Mouse (Mus musculus) cerebellum, postnatal 14 days (tissue): ENCODE results near the gene Trpv2.

ENCODE experiments used
- DNase-seq, 2 experiments: peaks; one replicate each; pipeline ENCODE4 v3.0.0; 2021; ENCODE audit warnings: mixed read lengths in 2 of 2

Gene Trpv2

GRCm38 (mm10) chr11:62573959-62574702 is at the start of gene Trpv2:
TSS of gene Trpv2 (plus strand) at chr11:62574486.
- no peak for DNase-seq

DNA sequence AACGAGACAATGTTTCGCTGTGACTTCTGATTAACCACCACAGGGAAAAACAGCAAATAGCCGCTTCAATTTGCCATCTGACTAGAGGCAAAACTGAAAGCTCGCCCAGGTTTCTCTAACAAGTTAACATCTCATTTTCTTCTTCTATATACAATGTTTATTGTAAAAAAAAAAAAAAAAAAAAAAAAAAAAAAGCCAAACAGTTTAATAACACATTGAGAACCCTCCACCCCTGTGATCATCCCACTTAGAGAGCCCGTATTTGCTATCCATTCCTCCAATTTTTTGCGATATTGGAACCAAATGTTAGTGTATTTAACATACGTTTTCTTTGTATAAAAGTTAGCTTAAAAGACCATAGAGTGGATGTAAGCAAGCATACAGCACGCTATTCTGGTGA is 37.2 kb upstream of the Trpv2 start:
- DNase-seq, result no peak

- no peak for DNase-seq
Measured at GRCm38 (mm10) chr11:62537590-62537989, 36.7 kb upstream of the Trpv2 start.

DNA sequence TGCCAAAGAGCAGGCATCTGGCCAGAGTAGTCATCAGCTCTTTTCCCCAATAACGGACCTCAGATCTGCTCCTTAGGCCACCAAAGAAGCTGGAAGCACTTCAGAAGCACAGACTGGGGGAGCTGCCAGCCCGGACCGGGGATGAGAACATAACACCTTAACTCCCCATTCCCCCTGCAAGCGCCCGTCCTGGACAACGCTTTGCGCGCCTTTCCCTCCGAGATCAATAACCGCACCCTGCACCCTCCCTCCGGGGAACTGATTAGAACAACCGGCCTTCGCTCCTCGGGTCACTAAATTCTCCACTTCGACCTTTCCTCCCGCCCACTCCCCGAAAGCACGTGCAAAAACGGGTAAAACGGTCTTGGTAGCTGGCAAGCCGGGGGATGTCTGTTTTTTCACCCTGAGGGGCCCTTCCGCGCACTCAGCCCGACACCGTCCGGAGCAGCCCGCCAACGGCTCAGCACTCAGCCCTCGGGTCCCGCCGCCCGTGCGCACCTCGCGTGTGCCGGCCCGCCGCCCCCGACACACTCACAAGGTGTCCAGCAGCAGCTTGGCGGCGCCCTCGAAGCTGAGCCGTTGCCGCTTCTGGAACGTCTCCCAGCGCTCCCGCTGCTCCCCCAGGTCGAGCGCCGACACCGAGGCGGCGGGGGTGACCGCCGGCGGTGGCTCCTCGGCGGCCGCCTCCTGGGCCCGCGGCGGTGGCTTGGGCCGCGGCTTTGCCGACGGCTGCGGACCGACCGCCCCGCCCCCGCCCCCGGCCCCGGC is 35.8 kb upstream of the Trpv2 start:
- DNase-seq, result peak; percentile 65 to 71

DNA sequence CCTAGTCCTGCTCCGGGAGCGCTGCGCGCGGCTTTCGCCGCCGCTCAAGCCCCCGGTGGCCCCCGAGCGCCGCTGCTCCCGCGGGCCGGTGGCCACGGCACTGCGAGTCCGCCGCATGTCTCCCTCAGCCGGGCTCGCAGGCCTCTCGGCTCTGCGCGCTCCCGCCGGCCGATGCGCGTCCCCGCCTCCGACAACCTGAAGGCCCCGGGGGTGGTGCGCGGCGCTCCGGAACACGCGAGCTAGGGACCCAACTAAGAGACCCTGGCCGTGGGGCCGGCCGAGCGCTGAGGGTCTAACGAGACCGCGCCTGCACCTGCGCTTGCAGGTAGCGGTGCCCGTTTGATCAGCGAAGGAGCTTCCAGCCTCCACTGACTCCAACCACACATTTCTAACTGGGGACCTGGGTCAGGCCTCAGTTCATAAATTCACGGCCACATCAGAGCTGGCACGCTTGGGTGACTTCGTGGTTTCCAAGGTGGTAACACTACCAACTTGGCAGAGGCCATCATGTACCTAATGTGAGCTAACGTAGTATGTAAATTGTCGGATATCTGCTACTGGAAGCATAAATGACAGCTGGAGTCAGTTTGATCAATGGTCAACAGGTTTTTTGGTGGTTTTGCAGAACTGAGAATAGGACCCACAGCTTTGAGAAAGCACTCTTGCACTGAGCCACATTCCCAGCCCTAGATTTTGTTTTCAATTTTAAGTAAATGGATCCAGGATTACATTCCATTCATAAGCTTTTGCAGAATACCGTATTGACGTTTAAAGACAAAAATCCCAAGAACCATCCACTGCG is 35.0 kb upstream of the Trpv2 start, which contains the start of gene Cenpv:
TSS of gene Cenpv (minus strand) at position 173 of the 802 bp plus-strand sequence.
- DNase-seq, result peak; percentile 89

DNA sequence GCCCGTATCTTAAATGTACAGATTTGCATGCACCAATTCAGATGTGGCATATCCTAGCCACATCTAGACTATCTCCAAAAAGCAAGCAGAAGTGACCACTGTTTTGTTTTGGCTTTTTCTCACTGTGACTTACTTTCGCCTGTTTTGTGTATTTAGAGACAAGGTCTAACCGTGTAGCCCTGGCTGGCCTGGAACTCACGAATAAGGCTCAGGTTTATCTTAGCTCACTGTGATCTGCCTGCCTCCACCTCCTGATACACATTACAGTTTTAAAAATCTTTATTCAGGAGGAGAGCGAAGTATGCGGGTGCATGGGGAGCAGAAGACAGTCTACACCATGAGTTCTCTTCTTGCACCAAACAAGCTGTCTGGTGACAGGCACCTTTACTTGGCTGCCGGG is 34.1 kb upstream of the Trpv2 start:
- no peak for DNase-seq

DNA sequence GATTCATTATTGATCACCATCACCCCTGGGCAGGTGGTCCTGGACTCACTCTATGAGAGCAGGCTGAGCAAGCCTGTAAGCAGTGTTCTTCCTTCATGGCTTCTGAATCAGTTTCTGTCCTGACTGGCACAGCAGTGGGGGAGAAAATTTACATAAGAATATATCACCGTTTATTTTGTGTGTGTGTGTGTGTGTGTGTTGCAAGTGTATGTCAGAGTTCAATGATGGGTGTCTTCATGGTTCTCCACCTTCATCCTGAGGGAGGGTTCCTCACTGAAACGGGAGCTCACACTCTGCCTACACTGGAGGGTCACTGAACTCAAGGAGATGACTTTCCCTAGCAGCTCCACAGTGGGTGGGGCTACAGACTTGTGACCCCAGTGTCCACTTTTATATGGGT is 33.3 kb upstream of the Trpv2 start:
- no peak for DNase-seq

DNA sequence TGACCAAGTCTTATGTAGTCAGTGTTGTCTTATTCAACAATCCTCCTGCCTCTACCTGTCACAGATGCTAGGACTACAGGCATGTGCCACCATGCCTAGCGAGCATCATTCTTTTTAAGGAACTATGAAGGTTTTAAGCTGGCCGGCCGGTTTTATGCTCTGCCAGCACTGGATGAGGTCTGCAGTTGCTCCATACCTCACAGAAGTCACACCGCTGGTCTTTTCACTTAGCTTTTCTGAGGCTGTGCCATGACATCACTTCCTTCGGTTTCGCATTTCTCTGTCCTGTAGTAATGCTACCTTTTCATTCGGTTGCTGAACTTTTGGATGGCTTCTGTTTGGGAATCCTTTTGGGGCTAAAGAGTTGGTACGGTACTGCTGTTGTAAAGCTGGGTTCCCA is 32.7 kb upstream of the Trpv2 start:
- no peak for DNase-seq

DNA sequence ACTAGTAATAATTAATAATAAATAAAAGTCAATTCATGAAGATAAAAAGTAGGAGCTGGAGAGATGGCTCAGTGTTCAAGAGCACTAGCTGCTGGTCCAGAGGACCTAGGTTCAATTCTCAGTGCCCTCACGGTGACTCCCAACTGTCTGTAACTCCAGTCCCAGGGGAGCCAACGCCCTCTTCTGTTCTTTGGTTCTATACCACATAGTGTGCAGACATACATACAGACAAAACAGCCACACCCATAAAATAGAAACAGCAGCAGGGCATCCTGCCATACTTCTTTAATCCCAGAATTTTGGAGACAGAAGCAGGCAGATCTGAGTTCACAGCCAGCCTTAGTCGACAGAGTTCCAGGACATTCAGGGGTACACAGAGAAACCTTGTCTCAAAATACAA is 30.3 kb upstream of the Trpv2 start:
- DNase-seq, result no peak

GRCm38 (mm10) chr11:62549782-62550181 is 24.5 kb upstream of the Trpv2 start:
- peak; percentile 84 to 89 for DNase-seq

- DNase-seq, result peak; percentile 59 to 63
Measured at GRCm38 (mm10) chr11:62550227-62550685, 24.0 kb upstream of the Trpv2 start.

GRCm38 (mm10) chr11:62550727-62551225 is 23.5 kb upstream of the Trpv2 start, which contains the start of gene Ubb:
TSS of gene Ubb (plus strand) at chr11:62551171.
- DNase-seq, result peak; percentile 99 to 100

GRCm38 (mm10) chr11:62551226-62552119 is 22.8 kb upstream of the Trpv2 start:
- DNase-seq, result peak; percentile 96 to 97

GRCm38 (mm10) chr11:62553186-62553585 is 21.1 kb upstream of the Trpv2 start:
- DNase-seq, result no peak

DNA sequence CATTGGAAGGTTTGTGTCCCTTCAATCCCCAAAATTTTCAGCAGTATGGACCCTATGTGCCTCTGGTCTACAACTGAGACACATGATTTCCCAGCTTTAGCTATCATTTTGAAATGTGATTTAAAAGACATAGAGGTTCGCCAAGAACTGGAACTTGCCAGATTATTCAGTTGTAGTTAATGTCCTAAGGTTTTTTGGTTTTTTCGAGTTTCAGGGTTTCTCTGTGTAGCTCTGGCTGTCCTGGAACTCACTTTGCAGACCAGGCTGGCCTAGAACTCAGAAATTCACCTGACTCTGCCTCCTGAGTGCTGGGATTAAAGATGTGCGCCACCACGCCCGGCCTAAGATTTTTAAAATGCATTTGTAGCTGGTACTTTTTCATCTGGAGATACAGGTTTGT is 20.7 kb upstream of the Trpv2 start:
- no peak for DNase-seq

DNA sequence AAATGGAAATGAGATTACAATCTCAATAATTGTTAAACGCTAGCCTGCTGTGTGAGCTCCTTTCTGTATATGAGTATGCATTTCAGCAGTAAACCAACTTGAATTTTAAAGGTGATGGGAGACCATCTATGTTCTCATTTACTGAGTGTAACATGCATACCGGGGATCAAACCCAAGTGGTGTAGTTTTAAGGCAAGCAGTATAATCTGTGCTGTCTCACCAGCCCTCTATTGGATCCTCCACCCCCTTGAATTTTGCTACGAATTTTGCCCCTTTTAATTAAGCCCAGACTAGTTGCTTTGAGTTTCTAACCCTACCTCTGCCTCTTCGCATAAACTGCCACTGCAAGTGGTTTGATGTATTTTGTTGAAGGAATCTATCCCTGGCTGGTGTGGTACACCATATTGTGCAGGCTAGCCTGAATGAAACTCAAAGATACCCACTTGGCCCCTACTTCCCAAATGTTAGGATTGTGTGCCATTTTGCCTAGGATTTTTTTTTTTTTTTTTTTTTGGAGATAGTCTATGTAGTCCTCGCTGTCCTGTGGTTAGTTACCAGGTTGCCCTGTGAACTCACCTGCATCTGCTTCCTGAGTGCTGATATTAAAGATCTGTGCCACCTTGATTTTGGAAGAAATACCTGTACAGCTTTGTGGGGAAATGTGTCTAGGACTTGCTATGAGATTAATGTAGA is 20.0 kb upstream of the Trpv2 start:
- no peak for DNase-seq

DNA sequence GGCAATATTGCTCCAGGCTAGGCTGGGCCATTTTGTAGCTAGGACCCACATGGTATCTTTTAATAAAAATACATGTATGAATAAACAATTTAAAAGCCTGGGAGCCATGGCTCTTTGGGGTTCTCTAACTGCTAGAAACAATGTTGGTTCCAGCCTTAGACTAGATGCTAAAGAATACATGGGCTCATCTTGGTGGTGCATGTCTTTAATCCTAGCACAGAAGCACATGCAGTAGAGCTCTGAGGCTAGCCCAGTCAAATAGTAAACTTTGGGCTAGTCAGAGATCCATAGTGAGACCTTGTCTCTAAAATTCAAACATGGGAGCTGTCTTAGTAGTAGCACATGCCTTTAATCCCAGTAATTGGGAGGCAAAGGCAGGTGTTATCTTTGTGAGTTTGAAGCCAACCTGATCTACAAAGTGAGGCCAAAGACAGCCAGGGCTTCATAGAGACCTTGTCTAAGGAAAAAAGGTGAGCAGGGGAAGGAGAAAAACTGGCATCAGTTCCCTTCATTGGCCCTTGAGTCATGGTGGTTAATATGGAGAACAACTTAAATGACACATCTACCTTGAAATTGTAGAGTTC is 19.3 kb upstream of the Trpv2 start:
- no peak for DNase-seq

GRCm38 (mm10) chr11:62555896-62556412 is 18.3 kb upstream of the Trpv2 start:
- no peak for DNase-seq

- DNase-seq, result no peak
Measured at GRCm38 (mm10) chr11:62557205-62557604, 17.1 kb upstream of the Trpv2 start.

- no peak for DNase-seq
Measured at GRCm38 (mm10) chr11:62558152-62558551, 16.1 kb upstream of the Trpv2 start.
